Mouse (Mus musculus): ENCODE results near the gene Cdkal1.

GRCm38 (mm10) chr13:29677559-29677958, 177.9 kb downstream of the Cdkal1 start:
- no peak for TF ChIP-seq POLR2A (IDR thresholded peaks at IDR 0.05; ENCODE audit: borderline replicate concordance, extremely low read depth, insufficient read depth, insufficient read length, poor library complexity, severe bottlenecking)
- TF ChIP-seq CTCF (IDR thresholded peaks at IDR 0.05; ENCODE audit: borderline replicate concordance, extremely low read depth, insufficient read depth, insufficient read length) = no peak

Measured in brain, embryonic 14.5 days (tissue).